Mouse (Mus musculus) kidney, embryonic 14.5 days (tissue): Measurements from ENCODE around the gene Wbp11. TPM values are rescaled to one million over a fixed set of nuclear protein-coding genes. Genes with fewer than 3 reads are reported as not detected.
A peak's percentile ranks its signal among the peaks of the same experiment; 100 is the strongest.

Source experiments
- ATAC-seq: fragments of 200-750 bp; cut with Nextera tagmentation; 2 replicates; pipeline ENCODE4 v1.8.0; 2017; ENCODE audit warnings: moderate number of reproducible peaks, mild to moderate bottlenecking, moderate TSS enrichment, moderate library complexity; ENCODE audit not compliant: low FRiP score, low TSS enrichment
- H3K27ac ChIP-seq: fragments of 300-500 bp; sonication (generic); 2 replicates; pipeline ENCODE4 v1.5.1; 2014; ENCODE audit warnings: low read depth, mild to moderate bottlenecking, low read length, moderate library complexity, mixed read lengths
- H3K27me3 ChIP-seq: fragments of 300-500 bp; sonication (generic); 2 replicates; pipeline ENCODE4 v1.6.1; 2014; ENCODE audit warnings: mild to moderate bottlenecking, low read length; ENCODE audit not compliant: control insufficient read depth, insufficient read depth
- H3K36me3 ChIP-seq: fragments of 300-500 bp; sonication (generic); 2 replicates; pipeline ENCODE4 v1.6.1; 2014; ENCODE audit warnings: low read length, mixed read lengths; ENCODE audit not compliant: control insufficient read depth, insufficient read depth
- H3K4me1 ChIP-seq: fragments of 300-500 bp; sonication (generic); 2 replicates; pipeline ENCODE4 v1.6.1; 2014; ENCODE audit warnings: low read length, mixed read lengths; ENCODE audit not compliant: control insufficient read depth, insufficient read depth
- H3K4me2 ChIP-seq: fragments of 300-500 bp; sonication (generic); replicated peaks from 2 replicates; pipeline ENCODE4 v1.6.1; 2014; ENCODE audit warnings: low read depth, mild to moderate bottlenecking, low read length
- H3K4me3 ChIP-seq: fragments of 300-500 bp; sonication (generic); 2 replicates; pipeline ENCODE4 v1.5.1; 2014; ENCODE audit warnings: mild to moderate bottlenecking, low read length
- H3K9ac ChIP-seq: fragments of 300-500 bp; sonication (generic); 2 replicates; pipeline ENCODE4 v1.6.1; 2014; ENCODE audit warnings: low read depth, mild to moderate bottlenecking, low read length, moderate library complexity
- H3K9me3 ChIP-seq: fragments of 300-500 bp; sonication (generic); 2 replicates; pipeline ENCODE4 v1.6.1; 2016; ENCODE audit warnings: low read length; ENCODE audit not compliant: control insufficient read depth
- WGBS: fragments of 180-500 bp; shearing (Covaris S2); extraction: QIAGEN DNeasy Blood & Tissue Kit; methylation state at CpG from one replicate; pipeline ENCODE4 v1.1.7; 2014; 5-methylcytosine and 5-hydroxymethylcytosine counted together
- polyA plus RNA-seq: library from polyadenylated mRNA; unstranded; fragments of >200 nt; fragmentation: Nextera tagmentation; extraction: Ambion mirVana; gene quantifications from 2 replicates; pipeline ENCODE4 v1.2.1, GENCODE M21; 2014

Wbp11 gene
- polyA plus RNA-seq, 1 experiment from 2014 or later = 136 TPM

- no peak for ATAC-seq
- 18% methylated on average over 16 of the region's 16 CpGs for WGBS
- no peaks in the 10 kb centered on the region for H3K36me3 ChIP-seq
- H3K4me3 ChIP-seq = peak overlapping the region; percentile 40
- no peaks in the 10 kb centered on the region; the same call in 1 of the 2 replicates for H3K27me3 ChIP-seq
- 0 out of 2 replicates have a peak overlapping the region, but pooled peaks have one; percentile 47 for H3K9ac ChIP-seq
- no peak overlapping the region for H3K27ac ChIP-seq
- no peaks in the 10 kb centered on the region for H3K9me3 ChIP-seq
- peaks cover 6% of the 10 kb centered on the region; the same call in 1 of the 2 replicates for H3K4me1 ChIP-seq
- peak overlapping the region; percentile 68 for H3K4me2 ChIP-seq
These were observed 34.9 kb downstream of the Wbp11 start for GRCm38 (mm10) chr6:136792884-136793758.

DNA sequence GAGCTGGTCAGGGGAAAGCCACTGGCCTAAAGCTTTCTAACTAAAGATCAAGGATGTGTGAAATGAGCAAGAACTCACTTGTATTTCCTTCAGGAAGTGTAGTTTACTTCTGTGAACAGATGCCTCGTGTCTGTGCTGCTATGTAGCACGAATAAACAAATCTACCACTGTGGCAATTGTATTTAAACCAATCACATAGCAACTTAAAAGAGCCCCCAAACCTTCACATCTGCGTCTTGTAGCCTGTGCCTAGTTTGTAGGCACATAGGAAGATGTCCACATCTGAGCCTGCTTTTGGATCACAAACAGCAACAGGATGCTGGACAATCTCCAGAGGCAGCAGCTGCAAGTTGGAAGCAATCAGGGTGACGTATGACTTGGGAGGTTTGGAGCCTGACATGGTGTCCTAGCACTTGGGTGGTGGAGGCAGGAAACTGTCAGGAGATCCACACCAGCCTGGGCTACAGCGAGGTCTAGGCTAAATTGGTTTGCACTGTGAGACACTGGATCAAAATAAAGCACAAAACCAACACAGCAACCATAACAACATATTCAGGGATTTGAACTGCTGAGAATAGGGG is 38.6 kb downstream of the Wbp11 start:
- no peaks in the 10 kb centered on the region for H3K36me3 ChIP-seq
- ATAC-seq = peak; percentile 69; the same call in 1 of the 2 replicates
- peaks cover 6% of the 10 kb centered on the region; the same call in 1 of the 2 replicates for H3K4me1 ChIP-seq
- no peak overlapping the region for H3K4me3 ChIP-seq
- H3K27me3 ChIP-seq = no peaks in the 10 kb centered on the region; the same call in 1 of the 2 replicates
- peak overlapping the region; percentile 24; the same call in 1 of the 2 replicates for H3K27ac ChIP-seq
- no peak overlapping the region for H3K9ac ChIP-seq
- no peak overlapping the region for H3K4me2 ChIP-seq
- 57% methylated on average over 5 of the region's 5 CpGs for WGBS
- H3K9me3 ChIP-seq = no peaks in the 10 kb centered on the region

- Histone ChIP-seq H3K4me3 (no peak overlapping the region), H3K27me3 (no peaks in the 10 kb centered on the region), H3K9ac (no peak overlapping the region), H3K27ac (no peak overlapping the region), H3K36me3 (no peaks in the 10 kb centered on the region), H3K4me1 (no peaks in the 10 kb centered on the region), H3K4me2 (no peak overlapping the region), H3K9me3 (no peaks in the 10 kb centered on the region)
- 87% methylated on average over 9 of the region's 9 CpGs for WGBS
- ATAC-seq = no peak
These were observed 45.3 kb downstream of the Wbp11 start for GRCm38 (mm10) chr6:136782761-136783160.

DNA sequence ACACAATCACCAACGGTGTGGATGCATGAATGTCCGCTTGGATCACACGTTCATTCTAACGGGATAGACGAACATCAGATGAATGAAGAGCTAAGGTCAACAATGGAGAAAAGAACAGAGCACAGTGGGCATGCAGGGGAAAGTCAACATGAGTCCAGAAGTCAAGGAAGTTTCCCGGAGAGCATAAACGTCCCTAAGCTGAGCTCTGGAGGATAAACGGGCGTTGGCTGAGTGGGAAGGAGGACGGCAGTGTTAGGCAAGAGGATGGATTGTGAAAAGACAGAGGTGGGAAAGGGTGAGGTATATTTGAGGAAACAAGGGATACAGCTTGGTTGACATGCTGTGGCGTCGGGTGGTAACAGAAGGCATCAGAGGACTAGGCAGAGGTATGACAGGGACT is 45.9 kb downstream of the Wbp11 start:
- H3K4me1 ChIP-seq = no peaks in the 10 kb centered on the region
- H3K4me2 ChIP-seq = no peak overlapping the region
- no peaks in the 10 kb centered on the region for H3K27me3 ChIP-seq
- ATAC-seq = no peak
- no peaks in the 10 kb centered on the region for H3K36me3 ChIP-seq
- WGBS = 92% methylated on average over 12 of the region's 12 CpGs
- no peak overlapping the region for H3K4me3 ChIP-seq
- no peak overlapping the region for H3K27ac ChIP-seq
- H3K9ac ChIP-seq = no peak overlapping the region
- H3K9me3 ChIP-seq = no peaks in the 10 kb centered on the region

DNA sequence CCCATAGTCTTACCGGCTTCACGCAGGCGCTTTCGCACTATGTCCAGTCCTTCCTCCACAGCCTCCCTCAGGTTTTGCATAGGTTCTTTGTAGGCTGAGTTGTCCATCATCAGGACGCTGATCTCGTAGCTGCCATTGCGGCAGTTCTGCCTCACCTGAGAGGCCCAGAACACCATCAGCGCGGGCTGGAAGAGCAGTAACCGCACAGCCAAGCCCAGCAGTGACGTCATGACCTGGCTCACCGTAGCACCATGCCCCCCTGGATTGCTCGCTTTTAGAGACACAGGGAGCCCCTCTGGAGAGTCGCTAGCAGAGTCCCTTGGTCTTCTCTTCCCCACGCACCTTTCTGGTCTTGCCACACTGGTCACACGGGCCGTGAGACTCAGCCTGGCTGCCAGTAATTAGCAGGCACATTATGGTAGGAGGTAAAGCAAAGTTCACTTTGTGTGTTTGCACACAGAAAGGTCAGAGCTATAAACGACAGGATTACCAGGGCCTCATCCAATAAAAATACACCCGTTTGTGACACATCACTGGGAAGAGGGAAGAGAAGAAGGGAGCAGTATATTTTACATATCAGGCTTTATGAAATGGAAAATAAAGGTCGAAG is 46.6 kb downstream of the Wbp11 start, which contains the start of gene Gucy2c:
Gene Gucy2c, minus strand, starts transcription at position 389 of the 610 bp plus-strand sequence.
- WGBS = 73% methylated on average over 20 of the region's 20 CpGs
- Histone ChIP-seq H3K27me3 (no peaks in the 10 kb centered on the region), H3K36me3 (no peaks in the 10 kb centered on the region), H3K4me2 (no peak within 1 kb of the TSS), H3K4me1 (no peaks in the 10 kb centered on the region), H3K4me3 (no peak within 1 kb of the TSS), H3K9me3 (no peaks in the 10 kb centered on the region), H3K27ac (no peak within 1 kb of the TSS), H3K9ac (no peak within 1 kb of the TSS)
- ATAC-seq = no peak

DNA sequence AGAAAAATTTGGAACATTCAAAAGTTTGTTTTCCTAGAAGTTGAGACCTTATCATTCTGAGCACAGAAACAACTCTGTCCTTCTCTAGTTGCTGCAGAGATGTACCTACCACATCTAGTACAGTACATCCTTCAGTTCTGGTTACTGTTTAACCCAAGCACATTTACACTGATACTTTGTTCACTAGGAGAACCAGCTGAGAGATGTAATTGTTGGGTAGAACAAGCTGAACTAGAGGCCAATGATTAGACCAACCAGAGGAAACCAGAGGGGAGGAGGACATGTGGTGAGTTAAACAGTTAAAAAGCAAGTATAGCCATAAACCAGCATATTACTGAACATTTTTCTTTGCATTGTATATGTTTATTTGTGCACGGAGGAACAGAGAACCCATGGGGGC is 51.6 kb downstream of the Wbp11 start:
- Histone ChIP-seq H3K4me3 (no peak overlapping the region), H3K4me1 (no peaks in the 10 kb centered on the region), H3K27ac (no peak overlapping the region), H3K36me3 (no peaks in the 10 kb centered on the region), H3K9ac (no peak overlapping the region), H3K4me2 (no peak overlapping the region), H3K27me3 (no peaks in the 10 kb centered on the region), H3K9me3 (no peaks in the 10 kb centered on the region)
- WGBS = 87% methylated on average over 1 of the region's 1 CpGs
- no peak for ATAC-seq

DNA sequence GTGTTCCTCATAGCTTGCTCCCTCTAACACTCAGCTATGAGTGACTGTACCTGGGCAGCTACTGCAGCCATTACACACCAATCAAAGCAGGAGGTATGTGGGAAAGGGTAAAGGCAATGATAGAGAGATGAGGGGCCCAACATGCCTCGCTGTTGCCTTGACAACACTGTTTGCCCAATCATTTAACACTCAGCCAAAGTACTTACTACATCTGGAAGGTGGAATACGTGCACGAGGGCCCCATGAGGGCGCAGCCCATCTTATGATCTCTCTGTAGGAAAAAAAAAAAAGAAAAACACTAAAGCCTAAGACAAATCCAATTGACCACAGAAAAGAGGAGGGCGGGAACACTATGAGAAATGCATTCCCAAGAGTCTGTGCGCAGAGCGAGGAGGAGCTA is 58.2 kb downstream of the Wbp11 start:
- Histone ChIP-seq H3K36me3 (no peaks in the 10 kb centered on the region), H3K4me2 (no peak overlapping the region), H3K4me3 (no peak overlapping the region), H3K9me3 (no peaks in the 10 kb centered on the region), H3K27ac (no peak overlapping the region), H3K9ac (no peak overlapping the region), H3K4me1 (no peaks in the 10 kb centered on the region), H3K27me3 (no peaks in the 10 kb centered on the region)
- 90% methylated on average over 7 of the region's 7 CpGs for WGBS
- no peak for ATAC-seq

GRCm38 (mm10) chr6:136769143-136769542 is 58.9 kb downstream of the Wbp11 start:
- Histone ChIP-seq H3K9ac (no peak overlapping the region), H3K4me2 (no peak overlapping the region), H3K4me1 (no peaks in the 10 kb centered on the region), H3K9me3 (no peaks in the 10 kb centered on the region), H3K4me3 (no peak overlapping the region), H3K36me3 (no peaks in the 10 kb centered on the region), H3K27me3 (no peaks in the 10 kb centered on the region), H3K27ac (no peak overlapping the region)
- WGBS = 84% methylated on average over 8 of the region's 8 CpGs
- no peak for ATAC-seq

DNA sequence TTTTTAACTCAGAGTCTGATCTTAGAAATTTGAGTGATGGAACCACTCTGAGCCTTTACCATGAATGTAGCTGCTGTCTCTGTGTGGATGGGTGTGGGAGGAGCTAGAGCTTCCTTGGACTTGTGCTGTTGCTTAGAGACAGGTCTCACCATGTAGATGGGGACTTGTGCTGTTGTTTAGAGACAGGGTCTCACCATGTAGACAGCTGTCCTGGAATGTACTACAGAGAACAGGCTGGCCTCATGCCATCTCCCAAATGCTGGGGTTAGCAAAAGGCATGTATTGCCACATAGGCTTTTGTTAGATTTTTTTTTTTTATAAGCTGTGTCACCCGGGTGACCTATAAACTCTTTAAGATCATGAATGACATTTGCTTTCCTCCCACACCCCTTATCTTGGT is 64.1 kb downstream of the Wbp11 start:
- H3K4me1 ChIP-seq = no peaks in the 10 kb centered on the region
- no peak overlapping the region for H3K4me3 ChIP-seq
- no peak overlapping the region for H3K4me2 ChIP-seq
- no peaks in the 10 kb centered on the region for H3K27me3 ChIP-seq
- ATAC-seq = no peak
- no peaks in the 10 kb centered on the region for H3K9me3 ChIP-seq
- H3K36me3 ChIP-seq = no peaks in the 10 kb centered on the region
- 58% methylated on average over 1 of the region's 1 CpGs for WGBS
- no peak overlapping the region for H3K27ac ChIP-seq
- no peak overlapping the region for H3K9ac ChIP-seq
